Comparison of ENCODE assay signal across 16 mouse cellular contexts in the genomic region with DNA sequence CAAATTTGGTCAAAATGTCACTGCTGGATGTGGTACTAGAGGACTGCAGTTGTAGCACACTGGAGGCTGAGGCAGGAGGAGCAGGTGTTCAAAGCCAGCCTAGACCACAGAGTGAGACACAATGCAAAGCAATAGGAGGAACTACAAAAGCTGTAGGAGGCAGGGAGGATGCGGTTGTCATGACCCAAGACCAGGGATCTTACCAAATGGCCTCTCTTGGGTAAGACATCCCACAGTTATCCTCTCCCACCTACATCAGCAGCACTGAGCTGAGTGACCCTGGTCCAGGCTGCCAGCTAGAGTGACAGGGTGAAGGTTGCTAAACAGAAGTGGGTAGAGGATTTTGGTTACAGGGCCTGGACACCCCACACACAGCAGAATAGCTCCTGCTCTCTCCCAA.
"Had no signal": no experiment of that assay in that cellular context is flagged by ENCODE, and none has a peak within 500 bp of the region (broad histone marks: within the 10 kb centered on the region; RNA-seq: fewer than 3 reads in every experiment).

No protein-coding gene starts in this region.

- H3K4me2 ChIP-seq: liver, embryonic 12.5 days; midbrain, embryonic 15.5 days; neural tube, embryonic 12.5 days; stomach, embryonic 15.5 days had no signal

- H3K9ac ChIP-seq: liver, embryonic 12.5 days; midbrain, embryonic 15.5 days; neural tube, embryonic 12.5 days; stomach, embryonic 15.5 days had no signal

- DNase-seq: kidney, adult 8-10 months; kidney, postnatal 25 days; lung, postnatal 10 days; retina, postnatal 1 day; right cerebral cortex, postnatal 4 days; spleen, adult 18-20 months; thymus, adult 2 months; thymus, postnatal 25 days had no signal

- H3K27me3 ChIP-seq: liver, embryonic 12.5 days; midbrain, embryonic 15.5 days; neural tube, embryonic 12.5 days; stomach, embryonic 15.5 days had no signal

- H3K9me3 ChIP-seq: stomach, embryonic 15.5 days had no signal

- H3K4me1 ChIP-seq: limb, embryonic 10.5 days; liver, embryonic 12.5 days; neural tube, embryonic 12.5 days; stomach, embryonic 15.5 days had no signal

- H3K36me3 ChIP-seq: limb, embryonic 10.5 days; liver, embryonic 12.5 days; midbrain, embryonic 15.5 days; neural tube, embryonic 12.5 days; stomach, embryonic 15.5 days had no signal

- H3K27ac ChIP-seq: left cerebral cortex, adult 2 months; limb, embryonic 10.5 days; liver, embryonic 12.5 days; macrophage; midbrain, embryonic 15.5 days; neural tube, embryonic 12.5 days; stomach, embryonic 15.5 days had no signal

- ATAC-seq: intestine, embryonic 16.5 days; liver, embryonic 12.5 days; midbrain, embryonic 15.5 days had no signal

- H3K4me3 ChIP-seq: left cerebral cortex, adult 2 months; limb, embryonic 10.5 days; liver, embryonic 12.5 days; midbrain, embryonic 15.5 days; neural tube, embryonic 12.5 days; stomach, embryonic 15.5 days had no signal
